Mouse (Mus musculus) heart, adult 2 months (tissue): ENCODE results near the gene Rhot2. TPM values are rescaled to one million over a fixed set of nuclear protein-coding genes. Genes with fewer than 3 reads are reported as not detected.

ENCODE experiments used
- DNase-seq, 2 experiments: peaks; one replicate each; pipeline ENCODE4 v3.0.0; 2021
- H3K27ac ChIP-seq: fragments of 200-600 bp; 2 replicates; pipeline ENCODE4 v1.8.1; 2022
- H3K27me3 ChIP-seq: fragments of 200-500 bp; 2 replicates; pipeline ENCODE4 v1.6.1; 2012; ENCODE audit warnings: mild to moderate bottlenecking, low read length, inconsistent platforms, mixed read lengths; ENCODE audit not compliant: control insufficient read depth, insufficient read depth
- H3K36me3 ChIP-seq: fragments of 200-500 bp; 2 replicates; pipeline ENCODE4 v1.6.1; 2012; ENCODE audit warnings: low read length, inconsistent platforms; ENCODE audit not compliant: control insufficient read depth, insufficient read depth
- H3K4me1 ChIP-seq: fragments of 200-500 bp; 2 replicates; pipeline ENCODE4 v1.6.1; 2011; ENCODE audit warnings: low read length; ENCODE audit not compliant: control insufficient read depth, insufficient read depth
- H3K4me3 ChIP-seq: fragments of 200-600 bp; 2 replicates; pipeline ENCODE4 v1.8.1; 2022
- H3K79me2 ChIP-seq: fragments of 200-500 bp; replicated peaks from 2 replicates; pipeline ENCODE4 v1.6.1; 2012; ENCODE audit warnings: mild to moderate bottlenecking, inconsistent platforms, low read length, moderate library complexity, mixed read lengths; ENCODE audit not compliant: control insufficient read depth, insufficient read depth
- H3K9ac ChIP-seq: fragments of 200-500 bp; 2 replicates; pipeline ENCODE4 v1.6.1; 2012; ENCODE audit warnings: low read depth, mild to moderate bottlenecking, control low read depth, inconsistent platforms, low read length, mixed read lengths
- CTCF ChIP-seq: fragments of 200-600 bp; IDR thresholded peaks from 2 replicates; pipeline ENCODE4 v1.8.1; 2022; ENCODE audit warnings: antibody characterized with exemption, mild to moderate bottlenecking, moderate library complexity
- EP300 ChIP-seq: fragments of 200-500 bp; IDR thresholded peaks from 2 replicates; pipeline ENCODE4 v1.6.1; 2011; ENCODE audit warnings: low read depth, low read length, control low read depth; ENCODE audit not compliant: insufficient read depth
- POLR2A ChIP-seq: fragments of 200-500 bp; IDR thresholded peaks from 2 replicates; pipeline ENCODE4 v1.6.1; 2011; ENCODE audit warnings: mild to moderate bottlenecking, low read depth, low read length, control low read depth; ENCODE audit not compliant: insufficient read depth
- WGBS: fragments of 180-500 bp; shearing (Covaris S2); methylation state at CpG from one replicate; pipeline ENCODE4 v1.1.7; 2018; 5-methylcytosine and 5-hydroxymethylcytosine counted together
- intact Hi-C: fragments of 180-260 bp; cut with DNase I; formaldehyde crosslinking; loops from one replicate; pipeline ENCODE4 v1.15.1; 2025
- polyA plus RNA-seq: library from polyadenylated mRNA; depleted of rRNA; stranded (reverse); fragments of >200 nt; gene quantifications from 2 replicates; pipeline ENCODE4 v1.2.3, GENCODE M21; 2012
- total RNA-seq, 2 experiments: library from RNA; stranded (reverse); gene quantifications; 2 replicates each; pipeline ENCODE4 v1.2.3; 2021

Rhot2 gene
- total and polyA plus RNA-seq, 3 experiments: 120 to 209 (median 139) TPM

- intact Hi-C loops: loop anchor here (5.0 kb wide), 1 partner anchor 38 kb away; the partner anchor contains the start of gene Mcrip2
- Histone ChIP-seq H3K4me1 (peaks cover 12% of the 10 kb centered on the region), H3K36me3 (no peaks in the 10 kb centered on the region; the same call in 1 of the 2 replicates), H3K4me3 (peak overlapping the region; percentile 83), H3K79me2 (no peaks in the 10 kb centered on the region; the same call in 1 of the 2 replicates), H3K27ac (no peak overlapping the region), H3K27me3 (no peaks in the 10 kb centered on the region), H3K9ac (peak overlapping the region; percentile 85; the same call in 1 of the 2 replicates)
- 33% methylated on average over 8 of the region's 8 CpGs for WGBS
- TF ChIP-seq EP300: no peak
- 0 out of 2 replicates have a peak, but pooled peaks have one; percentile 19 for TF ChIP-seq POLR2A
- no peak for DNase-seq
These were observed 15.1 kb downstream of the Rhot2 start for GRCm38 (mm10) chr17:25829558-25830017.

GRCm38 (mm10) chr17:25828712-25829557, 15.7 kb downstream of the Rhot2 start, which contains the start of gene Jmjd8:
Jmjd8 (plus strand) TSS chr17:25828867.
- under 1% methylated on average over 32 of the region's 32 CpGs for WGBS
- intact Hi-C loops: no loop called here

GRCm38 (mm10) chr17:25828223-25828594, 16.4 kb downstream of the Rhot2 start:
- Histone ChIP-seq H3K9ac (no peak overlapping the region), H3K4me1 (peaks cover 17% of the 10 kb centered on the region), H3K4me3 (peak overlapping the region; percentile 83), H3K27me3 (no peaks in the 10 kb centered on the region), H3K79me2 (no peaks in the 10 kb centered on the region; the same call in 1 of the 2 replicates), H3K27ac (peak overlapping the region; percentile 81), H3K36me3 (no peaks in the 10 kb centered on the region; the same call in 1 of the 2 replicates)
- no peak for TF ChIP-seq POLR2A
- TF ChIP-seq CTCF: no peak
- no peak for TF ChIP-seq EP300
- no peak for DNase-seq
- intact Hi-C loops: no loop called here
- WGBS: 86% methylated on average over 8 of the region's 8 CpGs

More at GRCm38 (mm10) chr17:25828712-25829557, 15.7 kb downstream of the Rhot2 start, which contains the start of gene Jmjd8:
- H3K4me3 ChIP-seq: peak within 1 kb of the TSS; percentile 83
- H3K36me3 ChIP-seq: no peaks in the 10 kb centered on the region; the same call in 1 of the 2 replicates
- H3K27ac ChIP-seq: peak within 1 kb of the TSS; percentile 81
- DNase-seq: peak; percentile 85 to 86
- H3K79me2 ChIP-seq: no peaks in the 10 kb centered on the region; the same call in 1 of the 2 replicates
- no peaks in the 10 kb centered on the region for H3K27me3 ChIP-seq
- H3K4me1 ChIP-seq: peaks cover 16% of the 10 kb centered on the region
- TF ChIP-seq EP300 (no peak), POLR2A (peak; percentile 84), CTCF (peak; percentile 58)
- H3K9ac ChIP-seq: peak within 1 kb of the TSS; percentile 85

GRCm38 (mm10) chr17:25827546-25828222, 17.0 kb downstream of the Rhot2 start:
- H3K9ac ChIP-seq: no peak overlapping the region
- H3K27me3 ChIP-seq: no peaks in the 10 kb centered on the region
- 94% methylated on average over 22 of the region's 22 CpGs for WGBS
- H3K4me1 ChIP-seq: peaks cover 17% of the 10 kb centered on the region
- no peaks in the 10 kb centered on the region; the same call in 1 of the 2 replicates for H3K36me3 ChIP-seq
- DNase-seq: peak in 1 of 2 experiments; percentile 18
- no peak for TF ChIP-seq CTCF
- no peak for TF ChIP-seq POLR2A
- no peak for TF ChIP-seq EP300
- intact Hi-C loops: no loop called here
- no peak overlapping the region for H3K4me3 ChIP-seq
- H3K27ac ChIP-seq: no peak overlapping the region
- no peaks in the 10 kb centered on the region; the same call in 1 of the 2 replicates for H3K79me2 ChIP-seq

GRCm38 (mm10) chr17:25827011-25827410, 17.6 kb downstream of the Rhot2 start:
- H3K27me3 ChIP-seq: no peaks in the 10 kb centered on the region
- WGBS: 94% methylated on average over 13 of the region's 13 CpGs
- DNase-seq: no peak
- H3K9ac ChIP-seq: no peak overlapping the region
- H3K4me1 ChIP-seq: peaks cover 16% of the 10 kb centered on the region
- intact Hi-C loops: no loop called here
- no peak overlapping the region for H3K4me3 ChIP-seq
- no peaks in the 10 kb centered on the region; the same call in 1 of the 2 replicates for H3K79me2 ChIP-seq
- TF ChIP-seq EP300 (no peak), POLR2A (no peak), CTCF (no peak)
- H3K36me3 ChIP-seq: no peaks in the 10 kb centered on the region; the same call in 1 of the 2 replicates
- H3K27ac ChIP-seq: no peak overlapping the region
